Mouse (Mus musculus) small intestine, adult 2 months (tissue): ENCODE measurements around the gene 2010111I01Rik.

Source experiments
- CTCF ChIP-seq: fragments of 200-500 bp; IDR thresholded peaks from 2 replicates; pipeline ENCODE4 v1.5.1; 2012; ENCODE audit warnings: low read depth, mild to moderate bottlenecking, control low read depth, inconsistent platforms, low read length, moderate library complexity, mixed read lengths; ENCODE audit not compliant: insufficient replicate concordance, insufficient read length; ENCODE audit errors: extremely low read depth
- POLR2A ChIP-seq: fragments of 200-500 bp; IDR thresholded peaks from 2 replicates; pipeline ENCODE4 v1.6.1; 2012; ENCODE audit warnings: low read depth, mild to moderate bottlenecking, control low read depth, inconsistent platforms, low read length, moderate library complexity

- TF ChIP-seq CTCF = no peak
- no peak for TF ChIP-seq POLR2A
Measured at GRCm38 (mm10) chr13:63322756-63323155, 358.1 kb downstream of the 2010111I01Rik start.
